Mouse (Mus musculus): ENCODE results near the gene Pnkd.

DNA sequence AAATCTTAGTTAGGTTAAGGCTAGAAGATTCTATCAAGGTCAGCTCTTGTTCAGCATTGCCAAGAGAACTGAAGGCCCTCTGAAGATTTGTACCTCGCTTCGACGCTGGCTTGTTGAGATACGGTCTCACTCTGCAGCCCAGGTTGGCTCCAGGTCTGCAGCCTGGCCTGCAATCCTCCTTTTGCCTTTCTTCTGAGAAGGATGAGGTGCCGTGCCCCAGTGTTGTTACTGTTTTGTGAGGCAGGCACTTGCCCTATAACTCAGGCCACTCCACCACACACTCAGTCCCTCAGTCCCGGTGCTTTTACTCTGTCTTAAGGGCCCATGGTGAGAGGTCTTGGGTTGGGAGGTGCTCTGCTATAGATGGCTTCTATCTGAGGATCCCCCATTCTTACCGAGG lies 17.5 kb downstream of the Pnkd start:
- TF ChIP-seq CTCF (IDR thresholded peaks at IDR 0.05; ENCODE audit: borderline replicate concordance, control insufficient read depth, extremely low read depth, insufficient read depth, low read length, poor library complexity) (no peak), POLR2A (IDR thresholded peaks at IDR 0.05; ENCODE audit: control insufficient read depth, extremely low read depth, insufficient read depth, low read length, poor library complexity) (no peak)

Measured in thymus, adult 2 months (tissue).